Mouse (Mus musculus): ENCODE results near the gene Msmo1. TPM values are rescaled to one million over a fixed set of nuclear protein-coding genes. Genes with fewer than 3 reads are reported as not detected.

Gene Msmo1
- total and polyA plus RNA-seq, 3 experiments = 4.1 to 9.6 (median 6.6) TPM

DNA sequence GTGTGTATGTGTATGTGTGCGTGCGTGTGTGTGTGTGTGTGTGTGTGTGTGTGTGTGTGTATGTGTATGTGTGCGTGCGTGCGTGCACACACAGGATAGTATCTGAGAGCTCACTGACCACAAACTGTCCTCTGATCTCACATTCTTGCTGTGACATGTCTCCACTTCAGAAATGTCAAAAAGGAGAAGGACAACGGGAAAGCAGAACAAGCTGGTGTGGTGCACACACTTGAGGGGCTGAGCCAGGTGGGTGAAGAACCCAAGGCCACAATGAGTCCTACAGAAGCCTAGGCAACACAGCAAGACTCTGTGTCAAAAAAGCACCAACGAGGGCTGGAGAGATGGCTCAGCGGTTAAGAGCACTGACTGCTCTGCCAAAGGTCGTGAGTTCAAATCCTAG lies 35.1 kb upstream of the Msmo1 start:
- Histone ChIP-seq H3K27me3 (ENCODE audit: control insufficient read depth, insufficient read depth, low read length) (no peaks in the 10 kb centered on the region), H3K36me3 (ENCODE audit: control insufficient read depth, insufficient read depth, low read length) (no peaks in the 10 kb centered on the region; the same call in 1 of the 2 replicates), H3K79me2 (replicated peaks; ENCODE audit: control insufficient read depth, insufficient read depth, low read length) (no peaks in the 10 kb centered on the region), H3K9ac (ENCODE audit: low read depth, low read length) (no peak overlapping the region), H3K4me3 (no peak overlapping the region), H3K4me1 (ENCODE audit: control insufficient read depth, insufficient read depth, low read length) (no peaks in the 10 kb centered on the region), H3K27ac (no peak overlapping the region)
- intact Hi-C loops (cut with DNase I) = no loop called here
- 87% methylated on average over 7 of the region's 9 CpGs for WGBS
- TF ChIP-seq EP300 (IDR thresholded peaks at IDR 0.05; ENCODE audit: insufficient read depth, low read depth, low read length) (no peak), POLR2A (IDR thresholded peaks at IDR 0.05; ENCODE audit: insufficient read depth, low read depth, low read length) (no peak), CTCF (IDR thresholded peaks at IDR 0.05) (no peak)
- no peak for DNase-seq

DNA sequence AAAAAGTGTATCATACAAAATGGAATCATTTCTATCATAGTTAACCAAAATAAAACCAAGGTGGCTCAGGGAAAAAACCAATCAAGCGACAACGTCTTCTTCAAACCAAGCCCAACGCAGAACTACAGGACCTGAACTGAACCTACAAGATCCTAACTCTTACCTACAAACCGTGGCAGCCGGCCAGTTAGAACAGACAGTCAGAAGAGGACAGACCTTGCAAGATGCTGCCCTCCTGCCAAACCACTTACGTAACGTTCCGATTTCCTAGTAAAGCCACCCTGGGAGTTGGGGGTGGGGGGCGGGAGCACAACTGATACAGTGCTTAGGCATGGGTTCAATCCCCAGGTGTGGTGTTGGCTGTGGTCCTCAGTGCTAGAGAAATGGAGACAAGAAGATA lies 33.5 kb upstream of the Msmo1 start:
- intact Hi-C loops (cut with DNase I) = no loop called here
- no peaks in the 10 kb centered on the region; the same call in 1 of the 2 replicates for H3K36me3 ChIP-seq (ENCODE audit: control insufficient read depth, insufficient read depth, low read length)
- no peak overlapping the region for H3K9ac ChIP-seq (ENCODE audit: low read depth, low read length)
- TF ChIP-seq CTCF (IDR thresholded peaks at IDR 0.05) = no peak
- no peak for TF ChIP-seq POLR2A (IDR thresholded peaks at IDR 0.05; ENCODE audit: insufficient read depth, low read depth, low read length)
- TF ChIP-seq EP300 (IDR thresholded peaks at IDR 0.05; ENCODE audit: insufficient read depth, low read depth, low read length) = no peak
- WGBS = 90% methylated on average over 9 of the region's 9 CpGs
- no peak overlapping the region for H3K27ac ChIP-seq
- H3K4me3 ChIP-seq = no peak overlapping the region
- no peaks in the 10 kb centered on the region for H3K79me2 ChIP-seq (replicated peaks; ENCODE audit: control insufficient read depth, insufficient read depth, low read length)
- no peaks in the 10 kb centered on the region for H3K27me3 ChIP-seq (ENCODE audit: control insufficient read depth, insufficient read depth, low read length)
- DNase-seq = peak in 1 of 2 experiments; percentile 9
- no peaks in the 10 kb centered on the region for H3K4me1 ChIP-seq (ENCODE audit: control insufficient read depth, insufficient read depth, low read length)

DNA sequence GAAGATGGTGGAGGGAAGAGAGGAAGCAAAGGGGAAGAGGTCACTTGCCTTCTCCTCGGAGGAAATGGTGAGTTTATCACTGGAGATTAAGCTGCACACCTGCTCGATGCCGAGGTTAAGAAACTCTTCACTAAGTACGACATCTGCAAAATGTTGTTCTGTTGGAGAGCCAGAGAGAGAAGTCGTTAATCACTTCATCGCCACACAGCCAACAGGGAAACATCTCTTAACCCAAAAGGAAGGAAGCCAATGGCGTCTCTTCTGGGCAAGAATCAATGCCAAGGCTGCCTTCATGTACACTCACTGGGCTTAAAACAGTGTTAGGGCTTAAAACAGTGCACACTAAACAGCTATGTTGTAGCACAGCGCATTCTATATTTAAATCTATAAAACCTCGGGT lies 30.5 kb upstream of the Msmo1 start:
- Histone ChIP-seq H3K4me1 (ENCODE audit: control insufficient read depth, insufficient read depth, low read length) (no peaks in the 10 kb centered on the region), H3K36me3 (ENCODE audit: control insufficient read depth, insufficient read depth, low read length) (no peaks in the 10 kb centered on the region; the same call in 1 of the 2 replicates), H3K79me2 (replicated peaks; ENCODE audit: control insufficient read depth, insufficient read depth, low read length) (no peaks in the 10 kb centered on the region), H3K27me3 (ENCODE audit: control insufficient read depth, insufficient read depth, low read length) (no peaks in the 10 kb centered on the region), H3K4me3 (no peak overlapping the region), H3K9ac (ENCODE audit: low read depth, low read length) (no peak overlapping the region), H3K27ac (no peak overlapping the region)
- no peak for DNase-seq
- TF ChIP-seq CTCF (IDR thresholded peaks at IDR 0.05) (no peak), POLR2A (IDR thresholded peaks at IDR 0.05; ENCODE audit: insufficient read depth, low read depth, low read length) (no peak), EP300 (IDR thresholded peaks at IDR 0.05; ENCODE audit: insufficient read depth, low read depth, low read length) (no peak)
- 59% methylated on average over 9 of the region's 9 CpGs for WGBS
- intact Hi-C loops (cut with DNase I) = loop anchor here (5.0 kb wide), 1 partner anchor 178 kb away; no protein-coding TSS in a partner anchor

DNA sequence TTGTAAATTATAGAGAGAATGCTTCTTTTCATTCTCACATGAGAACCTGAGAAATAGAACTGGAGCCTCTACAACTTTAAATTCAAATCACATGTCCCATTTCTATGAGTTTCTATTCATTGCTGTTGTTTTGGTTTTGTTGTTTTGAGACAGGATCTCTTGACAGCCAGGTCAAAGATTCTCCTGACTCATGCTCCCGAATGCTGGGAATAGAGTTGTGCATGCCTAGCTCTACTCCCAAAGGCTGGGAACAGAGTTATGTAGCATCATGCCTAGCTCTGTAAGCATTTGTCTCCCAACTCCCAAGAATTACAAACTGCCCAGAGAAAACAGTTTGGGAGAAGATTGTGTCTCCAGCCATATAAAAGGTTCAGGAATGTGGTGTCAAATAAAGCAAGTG lies 29.2 kb upstream of the Msmo1 start:
- 75% methylated on average over 1 of the region's 1 CpGs for WGBS
- intact Hi-C loops (cut with DNase I) = loop anchor here (5.0 kb wide), 1 partner anchor 180 kb away; no protein-coding TSS in a partner anchor

GRCm38 (mm10) chr8:64761430-64761829 lies 27.8 kb upstream of the Msmo1 start:
- DNase-seq = no peak
- Histone ChIP-seq H3K4me1 (ENCODE audit: control insufficient read depth, insufficient read depth, low read length) (no peaks in the 10 kb centered on the region), H3K27me3 (ENCODE audit: control insufficient read depth, insufficient read depth, low read length) (no peaks in the 10 kb centered on the region), H3K9ac (ENCODE audit: low read depth, low read length) (no peak overlapping the region), H3K4me3 (no peak overlapping the region), H3K79me2 (replicated peaks; ENCODE audit: control insufficient read depth, insufficient read depth, low read length) (no peaks in the 10 kb centered on the region), H3K27ac (no peak overlapping the region), H3K36me3 (ENCODE audit: control insufficient read depth, insufficient read depth, low read length) (no peaks in the 10 kb centered on the region; the same call in 1 of the 2 replicates)
- WGBS = 74% methylated on average over 8 of the region's 8 CpGs
- intact Hi-C loops (cut with DNase I) = loop anchor here (5.0 kb wide), 1 partner anchor 181 kb away; no protein-coding TSS in a partner anchor
- peak; percentile 40 for TF ChIP-seq CTCF (IDR thresholded peaks at IDR 0.05)
- no peak for TF ChIP-seq POLR2A (IDR thresholded peaks at IDR 0.05; ENCODE audit: insufficient read depth, low read depth, low read length)

More for the DNA sequence above, 29.2 kb upstream of the Msmo1 start:
- Histone ChIP-seq H3K4me3 (no peak overlapping the region), H3K79me2 (replicated peaks; ENCODE audit: control insufficient read depth, insufficient read depth, low read length) (no peaks in the 10 kb centered on the region), H3K27me3 (ENCODE audit: control insufficient read depth, insufficient read depth, low read length) (no peaks in the 10 kb centered on the region), H3K4me1 (ENCODE audit: control insufficient read depth, insufficient read depth, low read length) (no peaks in the 10 kb centered on the region), H3K27ac (no peak overlapping the region), H3K36me3 (ENCODE audit: control insufficient read depth, insufficient read depth, low read length) (no peaks in the 10 kb centered on the region; the same call in 1 of the 2 replicates), H3K9ac (ENCODE audit: low read depth, low read length) (no peak overlapping the region)
- no peak for DNase-seq
- TF ChIP-seq POLR2A (IDR thresholded peaks at IDR 0.05; ENCODE audit: insufficient read depth, low read depth, low read length) = no peak
- TF ChIP-seq EP300 (IDR thresholded peaks at IDR 0.05; ENCODE audit: insufficient read depth, low read depth, low read length) = no peak
- no peak for TF ChIP-seq CTCF (IDR thresholded peaks at IDR 0.05)

DNA sequence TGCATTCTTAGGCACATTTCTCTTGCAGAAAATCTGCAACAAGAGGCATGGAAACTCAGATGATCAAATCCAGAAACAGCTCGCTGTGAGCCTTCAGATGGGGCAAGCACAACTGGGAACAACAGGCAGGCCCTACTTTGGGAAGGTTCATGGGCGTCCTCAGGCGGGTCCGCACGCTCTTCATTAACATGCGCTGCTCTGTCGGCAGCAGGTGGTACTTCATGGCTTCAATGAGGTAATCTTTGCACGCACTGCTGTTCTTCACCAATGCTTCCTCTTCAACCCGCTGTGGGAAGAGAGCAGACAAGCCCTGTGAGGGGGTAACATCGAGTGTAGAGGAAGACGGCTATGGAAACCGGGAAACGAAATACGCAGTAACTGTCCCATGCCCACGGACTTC lies 24.4 kb upstream of the Msmo1 start:
- Histone ChIP-seq H3K4me1 (ENCODE audit: control insufficient read depth, insufficient read depth, low read length) (no peaks in the 10 kb centered on the region), H3K27ac (no peak overlapping the region), H3K27me3 (ENCODE audit: control insufficient read depth, insufficient read depth, low read length) (no peaks in the 10 kb centered on the region), H3K79me2 (replicated peaks; ENCODE audit: control insufficient read depth, insufficient read depth, low read length) (no peaks in the 10 kb centered on the region), H3K9ac (ENCODE audit: low read depth, low read length) (no peak overlapping the region), H3K4me3 (no peak overlapping the region), H3K36me3 (ENCODE audit: control insufficient read depth, insufficient read depth, low read length) (no peaks in the 10 kb centered on the region)
- 96% methylated on average over 15 of the region's 15 CpGs for WGBS
- intact Hi-C loops (cut with DNase I) = no loop called here
- DNase-seq = no peak
- no peak for TF ChIP-seq CTCF (IDR thresholded peaks at IDR 0.05)
- TF ChIP-seq EP300 (IDR thresholded peaks at IDR 0.05; ENCODE audit: insufficient read depth, low read depth, low read length) = no peak
- no peak for TF ChIP-seq POLR2A (IDR thresholded peaks at IDR 0.05; ENCODE audit: insufficient read depth, low read depth, low read length)

Data from heart, adult 2 months (tissue).